Mouse (Mus musculus): ENCODE data around the gene Mettl21a.

DNA sequence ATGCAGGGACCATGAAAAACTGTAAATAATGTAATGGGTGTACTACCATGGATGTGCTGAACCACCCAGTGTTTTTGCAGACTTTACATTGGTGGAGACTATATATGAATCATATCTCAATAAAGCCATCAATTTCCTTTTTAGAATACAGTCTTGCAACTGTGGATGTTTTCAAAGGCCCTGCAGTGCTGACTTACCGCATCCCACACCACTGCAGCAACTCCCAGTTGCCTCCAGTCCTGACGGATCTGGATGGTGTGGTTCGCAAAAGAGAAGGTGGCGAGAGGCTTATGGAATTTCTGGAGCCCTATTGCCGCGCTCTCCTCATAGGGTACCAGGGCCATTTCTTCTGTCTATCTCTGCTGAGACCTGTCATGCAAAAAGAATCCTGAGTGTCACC, 966 bp downstream of the Mettl21a start:
- TF ChIP-seq ZKSCAN1 (IDR thresholded peaks at IDR 0.05; ENCODE audit: borderline replicate concordance, low read depth, low read length): no peak
- TF ChIP-seq HCFC1 (IDR thresholded peaks at IDR 0.05; ENCODE audit: low read depth, low read length): no peak
- no peak for TF ChIP-seq SMC3 (IDR thresholded peaks at IDR 0.05; ENCODE audit: low read depth, low read length)

All from CH12.LX (cell line).